Mouse (Mus musculus) gastrocnemius, adult 2 months (tissue): ENCODE measurements around the gene Szrd1. TPM values are rescaled to one million over a fixed set of nuclear protein-coding genes. Genes with fewer than 3 reads are reported as not detected.

Experiments used
- DNase-seq: peaks from one replicate; pipeline ENCODE4 v3.0.0; 2022
- H3K27ac ChIP-seq: fragments of 200-600 bp; 2 replicates; pipeline ENCODE4 v1.8.1; 2022; ENCODE audit warnings: mild to moderate bottlenecking
- H3K4me3 ChIP-seq: fragments of 200-600 bp; 2 replicates; pipeline ENCODE4 v1.8.1; 2022; ENCODE audit warnings: mild to moderate bottlenecking, moderate library complexity
- CTCF ChIP-seq: fragments of 200-600 bp; IDR thresholded peaks from 2 replicates; pipeline ENCODE4 v1.8.1; 2022; ENCODE audit warnings: antibody characterized with exemption, mild to moderate bottlenecking, moderate library complexity
- intact Hi-C: fragments of 180-260 bp; cut with DNase I; formaldehyde crosslinking; loops from one replicate; pipeline ENCODE4 v1.15.1; 2025
- long read RNA-seq, 2 experiments: library from polyadenylated mRNA; stranded (forward); transcript quantifications; one replicate each; pipeline ENCODE4 v2.0.0; 2021
- total RNA-seq, 2 experiments: library from RNA; stranded (reverse); gene quantifications; 2 replicates each; pipeline ENCODE4 v1.2.3; 2021

Szrd1 gene
- total RNA-seq = 100 to 1,000 TPM; 146 to 163 TPM
- long read RNA-seq, experiment 1, partial matches to known transcripts = 1 of 9 reads
- long read RNA-seq, experiment 1, other reads (novel, unspliced or antisense) = 6 of 9 reads
- long read RNA-seq, experiment 2, partial matches to known transcripts = 0 of 11 reads
- long read RNA-seq, experiment 2, other reads (novel, unspliced or antisense) = 7 of 11 reads

DNA sequence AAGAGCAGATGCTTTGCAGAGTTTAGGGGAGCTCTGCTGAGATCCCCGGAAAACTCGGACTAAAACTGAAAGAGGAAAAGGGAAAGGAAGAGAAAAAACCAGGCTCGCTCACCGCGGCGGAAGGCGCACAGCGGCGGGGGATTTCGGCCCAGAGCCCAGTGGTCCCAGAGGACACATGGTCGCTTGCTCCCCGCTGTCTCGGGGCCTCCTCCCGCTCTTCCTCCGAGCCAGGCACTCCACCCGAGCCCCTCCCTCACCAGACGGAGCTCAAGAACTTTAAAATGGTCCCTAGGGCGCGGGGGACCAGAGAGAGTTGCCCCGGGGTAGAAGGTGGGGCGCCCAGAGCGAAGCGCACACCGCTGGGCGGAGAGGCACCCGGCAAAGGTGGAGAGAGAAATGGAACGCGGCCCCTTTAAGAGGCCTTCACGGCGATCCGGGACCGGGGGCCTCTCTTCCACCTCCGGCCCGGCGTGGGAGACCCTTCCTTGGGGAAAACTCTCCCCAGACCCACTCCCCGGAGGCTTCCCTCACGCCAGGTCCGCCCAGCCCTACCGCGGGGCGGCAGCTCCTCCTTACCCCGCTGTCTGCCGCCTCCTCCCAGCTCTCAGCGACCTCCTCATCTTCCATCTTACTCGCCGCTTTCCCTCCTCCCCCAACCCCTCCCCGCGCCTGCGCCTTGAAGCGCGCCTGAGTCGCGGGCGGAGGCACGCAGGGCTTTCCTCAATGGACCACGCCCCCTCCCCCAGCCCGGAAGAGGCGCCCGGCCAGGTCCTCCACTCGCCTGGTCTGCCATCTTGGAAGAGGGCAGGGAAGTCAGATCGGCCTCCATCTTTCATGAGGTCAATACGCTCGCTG lies at the start of gene Szrd1:
Gene Szrd1, minus strand, starts transcription at position 660 of the 855 bp plus-strand sequence.
- Histone ChIP-seq H3K4me3 (peak within 1 kb of the TSS; percentile 84), H3K27ac (peak within 1 kb of the TSS; percentile 99)
- no peak for TF ChIP-seq CTCF
- intact Hi-C loops = loop anchor here (5.0 kb wide), 1 partner anchor 62 kb away; the partner anchor contains the start of gene Necap2
- peak; percentile 99 for DNase-seq

DNA sequence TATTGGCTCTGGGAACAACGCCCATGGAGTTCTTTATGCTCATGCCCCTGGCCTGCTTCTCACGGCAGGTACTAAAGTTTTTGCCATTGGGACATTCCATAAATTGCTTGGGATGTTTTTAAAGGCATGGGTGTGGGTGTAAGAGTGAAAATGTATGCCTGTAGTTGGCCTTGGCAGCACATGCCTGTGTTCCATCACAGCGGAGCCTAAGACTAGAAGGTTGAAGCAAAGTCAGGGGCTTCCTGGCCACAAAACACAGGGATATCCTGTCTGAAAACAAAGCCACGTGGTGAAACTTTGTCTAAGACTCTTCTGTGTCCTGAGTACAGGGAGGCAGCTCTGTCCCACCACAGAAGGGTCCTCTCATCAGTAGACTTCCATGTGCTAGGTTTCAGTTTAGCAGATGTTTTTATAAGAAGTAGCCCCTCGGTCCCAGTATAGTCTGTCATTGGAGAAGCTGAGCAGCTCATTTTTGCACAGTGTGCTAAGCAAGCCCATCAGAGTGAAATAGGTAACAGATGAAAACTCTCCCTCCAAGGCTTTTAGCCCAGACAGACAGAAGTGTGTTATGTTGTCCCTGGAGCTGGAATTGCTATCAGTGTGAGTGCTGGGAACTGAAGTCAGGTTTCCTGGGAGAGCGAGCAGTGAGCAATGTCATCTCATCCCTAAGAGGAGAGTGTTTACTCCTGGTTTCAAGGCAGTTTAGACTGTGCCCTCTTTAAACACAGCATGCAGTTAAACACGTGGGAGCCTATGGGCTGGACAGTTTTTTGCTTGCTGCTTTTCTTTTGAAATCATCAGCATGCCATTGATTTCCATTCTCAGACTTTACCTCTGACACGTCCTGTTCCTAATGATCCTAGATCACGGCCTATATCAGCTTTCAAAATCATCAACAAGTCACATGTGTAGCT lies 47.6 kb upstream of the Szrd1 start:
- Histone ChIP-seq H3K27ac (no peak overlapping the region), H3K4me3 (no peak overlapping the region)
- intact Hi-C loops = no loop called here
- DNase-seq = no peak
- TF ChIP-seq CTCF = no peak

DNA sequence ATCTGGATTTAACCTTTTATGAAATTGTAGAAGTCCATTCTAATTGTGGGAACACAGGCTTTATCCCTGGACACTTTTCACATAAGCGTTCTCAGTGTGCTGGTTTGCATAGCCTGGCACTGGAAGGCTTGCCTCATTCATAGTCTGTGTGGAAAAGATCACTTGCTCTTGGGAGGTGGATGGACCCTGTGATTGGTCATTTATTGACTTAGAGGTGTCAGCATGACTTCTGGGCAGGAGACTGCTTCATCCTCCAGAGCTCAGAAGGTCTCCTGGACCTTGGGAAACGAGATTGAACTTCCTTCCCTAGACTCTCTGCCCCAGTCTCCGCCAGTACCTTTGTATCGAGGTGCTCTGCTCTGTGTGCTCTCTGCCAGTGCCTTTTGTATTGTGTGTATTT lies 44.9 kb upstream of the Szrd1 start:
- TF ChIP-seq CTCF = no peak
- intact Hi-C loops = no loop called here

DNA sequence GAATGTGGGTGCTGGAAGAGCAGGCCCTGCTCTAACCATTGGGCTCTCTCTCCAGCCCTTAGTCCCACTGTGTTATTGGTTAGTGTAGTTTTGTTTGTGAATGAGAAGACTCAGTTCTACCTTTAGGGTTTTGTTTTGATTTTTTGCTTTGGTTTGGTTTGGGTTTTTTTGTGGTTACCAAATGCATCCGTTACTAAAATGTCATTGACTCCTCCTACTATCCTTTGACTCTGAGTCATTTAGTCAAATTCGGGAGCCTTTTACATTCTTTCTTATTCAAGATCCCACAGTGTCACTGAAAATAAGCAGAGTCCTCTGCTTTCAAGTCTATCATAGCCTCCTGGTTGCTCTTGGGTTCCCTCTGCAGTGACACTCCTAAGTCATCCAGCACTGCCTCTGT lies 44.4 kb upstream of the Szrd1 start:
- TF ChIP-seq CTCF = no peak
- Histone ChIP-seq H3K4me3 (no peak overlapping the region), H3K27ac (no peak overlapping the region)
- intact Hi-C loops = no loop called here
- no peak for DNase-seq

More for the DNA sequence above, 44.9 kb upstream of the Szrd1 start:
- Histone ChIP-seq H3K27ac (no peak overlapping the region), H3K4me3 (no peak overlapping the region)
- DNase-seq = no peak

DNA sequence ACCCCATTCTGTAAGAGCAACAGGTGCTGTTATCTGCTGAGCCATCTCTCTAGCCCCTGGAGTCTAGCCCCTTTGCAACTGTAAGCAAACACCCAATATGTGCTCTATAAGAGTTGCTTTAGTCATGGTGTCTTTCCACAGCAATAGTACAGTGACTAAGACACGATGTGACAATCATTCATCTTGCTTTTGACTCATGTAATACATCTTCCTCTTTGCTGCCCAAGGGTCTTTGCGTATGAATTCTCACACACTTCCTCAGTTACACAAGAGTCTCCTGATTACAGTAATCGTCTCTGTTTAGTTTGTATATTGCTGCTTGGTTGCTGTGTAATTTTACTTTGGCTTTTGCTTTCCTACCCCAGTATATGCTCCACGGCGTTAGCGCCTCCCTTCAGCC lies 42.4 kb upstream of the Szrd1 start:
- H3K4me3 ChIP-seq = no peak overlapping the region
- no peak for TF ChIP-seq CTCF
- intact Hi-C loops = no loop called here
- H3K27ac ChIP-seq = no peak overlapping the region
- no peak for DNase-seq

DNA sequence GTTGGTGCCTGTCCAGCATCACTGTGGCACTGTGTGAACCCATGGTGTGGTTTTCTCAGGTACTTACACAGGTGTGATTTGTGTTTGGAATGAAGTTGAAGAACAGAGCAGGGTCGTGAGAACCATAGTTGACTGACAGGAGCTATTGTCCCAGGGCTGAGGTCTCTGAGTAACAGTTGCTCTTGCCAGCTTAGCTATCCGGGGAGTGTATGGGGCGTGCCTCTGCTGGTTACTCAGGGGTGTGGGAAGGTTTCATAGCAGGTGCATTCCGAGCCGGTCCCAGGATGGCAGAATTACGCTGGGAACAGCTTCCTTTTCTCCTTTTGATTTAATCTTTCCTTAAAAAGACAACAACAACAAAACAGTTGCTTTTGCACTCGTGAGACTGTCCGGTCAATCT lies 41.3 kb upstream of the Szrd1 start:
- intact Hi-C loops = no loop called here
- DNase-seq = no peak

DNA sequence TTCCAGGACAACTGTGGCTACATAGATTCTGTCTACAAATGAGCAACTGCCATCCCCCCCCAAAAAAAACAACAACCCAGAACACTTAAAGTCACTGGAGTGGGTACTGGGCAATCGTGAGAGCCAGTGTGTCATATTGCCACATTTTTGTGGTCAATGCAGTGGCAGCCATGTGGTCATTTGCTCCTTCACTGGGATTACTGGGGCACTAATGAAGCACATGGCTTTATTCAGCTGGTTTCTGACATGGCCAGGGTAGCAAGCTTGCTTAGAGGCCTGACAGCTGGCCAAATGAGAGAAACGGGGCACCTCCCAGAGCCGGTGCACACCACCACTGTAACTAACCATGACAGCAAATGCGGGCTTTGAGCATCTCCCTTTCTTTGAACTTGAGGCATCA lies 38.9 kb upstream of the Szrd1 start:
- Histone ChIP-seq H3K4me3 (no peak overlapping the region), H3K27ac (no peak overlapping the region)
- intact Hi-C loops = no loop called here
- no peak for DNase-seq
- no peak for TF ChIP-seq CTCF

More for the DNA sequence above, 41.3 kb upstream of the Szrd1 start:
- Histone ChIP-seq H3K27ac (no peak overlapping the region), H3K4me3 (no peak overlapping the region)
- TF ChIP-seq CTCF = no peak

DNA sequence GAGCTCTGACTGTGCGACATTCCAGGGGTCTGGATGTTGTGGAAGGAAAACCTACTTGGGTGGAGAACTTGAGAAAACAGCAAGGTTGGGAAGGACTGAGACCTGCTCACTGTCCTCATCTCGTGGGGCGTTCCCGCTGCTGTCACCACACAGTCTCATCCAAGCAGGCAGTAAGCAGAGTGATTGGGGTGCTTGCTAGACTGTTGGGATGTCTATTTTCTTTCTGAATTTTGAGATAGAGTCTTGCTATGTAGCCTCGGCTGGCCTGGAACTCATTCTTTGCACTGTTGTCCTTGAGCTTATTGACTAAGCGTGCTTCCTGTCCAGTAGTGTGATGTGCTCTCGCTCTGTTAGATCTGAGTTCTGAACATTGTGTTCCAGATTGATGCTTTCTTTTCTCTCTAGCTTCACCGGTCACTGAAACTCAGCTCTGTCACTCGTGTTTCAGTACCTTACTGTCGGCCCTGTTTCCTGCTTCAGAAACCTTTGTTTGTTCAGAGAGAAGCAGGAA lies 36.8 kb upstream of the Szrd1 start:
- intact Hi-C loops = no loop called here

DNA sequence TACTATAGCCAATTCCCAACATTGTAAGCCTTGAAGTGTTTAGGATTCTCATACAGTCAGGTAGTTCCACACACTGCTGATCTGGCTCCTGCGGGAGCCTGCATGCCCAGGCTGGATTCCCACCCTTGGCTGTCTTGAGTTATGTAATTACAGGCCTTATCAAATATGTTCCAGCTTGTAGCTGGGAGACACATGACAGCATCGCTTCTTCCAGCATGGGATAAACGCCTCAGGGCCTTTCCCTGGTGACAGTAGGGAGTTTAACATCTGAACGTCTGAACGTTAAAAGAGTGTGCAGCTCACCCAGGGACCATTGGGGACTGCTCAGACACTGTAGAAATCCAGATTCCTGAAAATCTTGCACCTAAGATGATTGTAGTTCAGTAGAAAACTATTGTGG lies 36.2 kb upstream of the Szrd1 start:
- DNase-seq = no peak

More for the DNA sequence above, 36.8 kb upstream of the Szrd1 start:
- TF ChIP-seq CTCF = no peak
- DNase-seq = no peak
- Histone ChIP-seq H3K4me3 (no peak overlapping the region), H3K27ac (peak overlapping the region; percentile 46; the same call in 1 of the 2 replicates)

DNA sequence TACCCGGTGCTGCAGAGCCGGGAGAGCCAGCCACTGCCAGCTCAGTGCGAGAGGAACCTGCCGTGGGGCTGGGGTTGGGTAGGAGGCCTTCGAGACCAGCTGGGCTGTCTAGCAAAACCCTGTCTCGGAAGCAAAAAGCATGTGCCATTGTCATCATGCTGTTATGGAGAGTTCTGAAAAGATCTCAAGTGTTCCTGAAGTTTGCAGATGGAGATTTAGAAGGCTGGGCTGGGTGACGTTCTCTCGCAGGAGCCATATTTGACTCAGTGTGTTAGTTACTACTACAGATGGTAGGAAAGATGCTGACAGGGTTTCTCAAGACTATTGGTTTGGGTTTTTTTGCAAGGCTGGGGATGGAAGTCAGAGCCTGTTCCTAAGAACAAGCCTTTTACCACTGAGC lies 32.5 kb upstream of the Szrd1 start:
- intact Hi-C loops = no loop called here
- Histone ChIP-seq H3K4me3 (no peak overlapping the region), H3K27ac (no peak overlapping the region)
- no peak for TF ChIP-seq CTCF
- DNase-seq = no peak

More for the DNA sequence above, 36.2 kb upstream of the Szrd1 start:
- H3K27ac ChIP-seq = peak overlapping the region; percentile 36; the same call in 1 of the 2 replicates
- TF ChIP-seq CTCF = no peak
- intact Hi-C loops = no loop called here
- H3K4me3 ChIP-seq = no peak overlapping the region

DNA sequence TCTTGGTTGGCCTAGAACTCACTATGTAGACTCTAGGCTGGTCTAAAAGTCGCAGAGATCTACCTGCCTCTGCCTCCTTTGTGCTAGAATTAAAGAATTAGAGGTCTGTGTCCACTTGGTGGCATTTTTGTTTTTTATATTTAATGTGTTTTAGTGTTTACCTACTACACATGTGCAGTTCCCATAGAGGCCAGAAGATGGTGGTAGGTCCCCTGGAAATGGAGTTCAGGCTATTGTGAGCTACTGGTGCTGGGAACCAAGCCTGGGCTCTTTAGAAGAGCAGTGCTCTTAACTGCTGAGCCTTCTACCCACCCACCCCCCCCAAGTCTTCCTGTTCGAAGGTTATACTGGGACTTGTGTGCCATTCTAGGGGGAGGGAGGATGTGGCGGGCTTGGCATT lies 27.6 kb upstream of the Szrd1 start:
- intact Hi-C loops = no loop called here
- H3K4me3 ChIP-seq = no peak overlapping the region
- H3K27ac ChIP-seq = no peak overlapping the region
- no peak for DNase-seq
- peak; percentile 13; the same call in 1 of the 2 replicates for TF ChIP-seq CTCF

DNA sequence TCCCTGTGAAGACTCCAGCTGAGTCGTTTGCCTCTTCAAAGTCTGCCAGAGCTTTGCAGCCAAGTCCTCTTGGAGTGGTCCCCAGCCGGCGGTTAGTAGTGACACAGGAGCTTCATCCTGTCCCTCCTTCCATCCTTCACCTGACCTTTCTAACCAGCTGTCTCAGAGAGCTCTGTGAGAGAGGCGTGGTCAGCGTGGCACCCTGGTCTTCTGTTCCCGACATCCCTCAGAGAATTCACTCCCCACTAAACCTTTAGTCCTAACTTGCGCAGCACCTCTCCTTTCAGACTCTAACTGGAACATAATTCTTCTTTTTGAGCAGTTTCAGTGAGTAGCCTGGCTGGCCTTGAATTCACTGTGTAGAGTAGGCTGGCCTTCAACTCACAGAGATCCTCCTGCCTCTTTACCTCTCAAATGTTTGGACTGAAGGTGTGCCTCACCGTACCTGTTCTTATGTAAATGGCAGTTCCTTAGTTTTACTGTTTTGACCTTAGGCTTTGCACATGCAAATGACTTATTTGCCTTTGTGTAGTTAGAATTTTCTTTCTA lies 26.2 kb upstream of the Szrd1 start:
- intact Hi-C loops = no loop called here
- TF ChIP-seq CTCF = no peak
- Histone ChIP-seq H3K27ac (peak overlapping the region; percentile 38; the same call in 1 of the 2 replicates), H3K4me3 (no peak overlapping the region)
- DNase-seq = peak; percentile 41
